Mouse (Mus musculus): Measurements from ENCODE around the gene Aanat. TPM values are rescaled to one million over a fixed set of nuclear protein-coding genes. Genes with fewer than 3 reads are reported as not detected.
A peak's percentile ranks its signal among the peaks of the same experiment; 100 is the strongest.

Gene Aanat
- total RNA-seq (2021): 1 to 10 TPM in 1 of 2 experiments, under 1 TPM in 1; 0.56 to 1.4 TPM
- long read RNA-seq, experiment 1: 0 reads
- long read RNA-seq, experiment 2: 0 reads

GRCm38 (mm10) chr11:116586310-116586709, at the start of gene Aanat:
TSS of gene Aanat (plus strand) at chr11:116586432.
- DNase-seq (ENCODE audit: low spot score in 2 of 2): no peak

- DNase-seq (ENCODE audit: low spot score in 2 of 2): no peak
Observed at GRCm38 (mm10) chr11:116536685-116537084, 49.5 kb upstream of the Aanat start.

GRCm38 (mm10) chr11:116537388-116537787, 48.8 kb upstream of the Aanat start:
- no peak for DNase-seq (ENCODE audit: low spot score in 2 of 2)

- no peak for DNase-seq (ENCODE audit: low spot score in 2 of 2)
Observed at GRCm38 (mm10) chr11:116538142-116538735, 48.0 kb upstream of the Aanat start.

GRCm38 (mm10) chr11:116541183-116541582, 45.0 kb upstream of the Aanat start:
- no peak for DNase-seq (ENCODE audit: low spot score in 2 of 2)

- peak; percentile 57 to 62 for DNase-seq (ENCODE audit: low spot score in 2 of 2)
Observed at GRCm38 (mm10) chr11:116543110-116543509, 43.1 kb upstream of the Aanat start.

- DNase-seq (ENCODE audit: low spot score in 2 of 2): no peak
Observed at GRCm38 (mm10) chr11:116547296-116548060, 38.8 kb upstream of the Aanat start.

GRCm38 (mm10) chr11:116548780-116549179, 37.5 kb upstream of the Aanat start:
- no peak for DNase-seq (ENCODE audit: low spot score in 2 of 2)

GRCm38 (mm10) chr11:116549273-116550038, 36.8 kb upstream of the Aanat start:
- DNase-seq (ENCODE audit: low spot score in 2 of 2): no peak

- DNase-seq (ENCODE audit: low spot score in 2 of 2): no peak
Observed at GRCm38 (mm10) chr11:116550748-116551147, 35.5 kb upstream of the Aanat start.

GRCm38 (mm10) chr11:116552194-116552593, 34.0 kb upstream of the Aanat start:
- no peak for DNase-seq (ENCODE audit: low spot score in 2 of 2)

GRCm38 (mm10) chr11:116554171-116554878, 31.9 kb upstream of the Aanat start:
- no peak for DNase-seq (ENCODE audit: low spot score in 2 of 2)

- no peak for DNase-seq (ENCODE audit: low spot score in 2 of 2)
Observed at GRCm38 (mm10) chr11:116555572-116555971, 30.7 kb upstream of the Aanat start.

- no peak for DNase-seq (ENCODE audit: low spot score in 2 of 2)
Observed at GRCm38 (mm10) chr11:116556308-116556707, 29.9 kb upstream of the Aanat start.

- DNase-seq (ENCODE audit: low spot score in 2 of 2): no peak
Observed at GRCm38 (mm10) chr11:116565283-116566041, 20.8 kb upstream of the Aanat start.

- DNase-seq (ENCODE audit: low spot score in 2 of 2): no peak
Observed at GRCm38 (mm10) chr11:116567531-116567930, 18.7 kb upstream of the Aanat start.

- DNase-seq (ENCODE audit: low spot score in 2 of 2): no peak
Observed at GRCm38 (mm10) chr11:116570821-116571220, 15.4 kb upstream of the Aanat start.

GRCm38 (mm10) chr11:116571767-116572679, 14.2 kb upstream of the Aanat start:
- DNase-seq (ENCODE audit: low spot score in 2 of 2): no peak

Data from left cerebral cortex, adult 18-20 months (tissue).